ENCODE assay signal across 9 mouse cellular contexts in genomic region chr9:107307886-107308285, GRCm38 (mm10). TPM values are rescaled to one million over a fixed set of nuclear protein-coding genes. Genes with fewer than 3 reads are reported as not detected.
DNase-seq lines count a peak whose midpoint lies in the region; ATAC-seq lines count a peak whose summit lies in the region.
"Had no signal": no experiment of that assay in that cellular context is flagged by ENCODE, and none has a peak within 500 bp of the region (broad histone marks: within the 10 kb centered on the region; RNA-seq: fewer than 3 reads in every experiment).

No protein-coding gene starts in this region.

- H3K9me3 ChIP-seq in kidney, embryonic 16.5 days (ENCODE audit: low read length): no peaks in the 10 kb centered on the region
- no peaks in the 10 kb centered on the region for H3K9me3 ChIP-seq in lung, embryonic 16.5 days (ENCODE audit: control insufficient read depth, low read length)
- H3K9me3 ChIP-seq in midbrain, embryonic 16.5 days (replicated peaks; ENCODE audit: control insufficient read depth, low read length, poor library complexity, severe bottlenecking): no peaks in the 10 kb centered on the region
- H3K9me3 ChIP-seq: neural tube, embryonic 13.5 days had no signal

- no peaks in the 10 kb centered on the region for H3K27me3 ChIP-seq in kidney, embryonic 16.5 days (ENCODE audit: insufficient read depth, low read length)
- H3K27me3 ChIP-seq in lung, embryonic 16.5 days (ENCODE audit: control insufficient read depth, insufficient read depth, low read depth, low read length): no peaks in the 10 kb centered on the region
- H3K27me3 ChIP-seq in midbrain, embryonic 16.5 days (ENCODE audit: control insufficient read depth, insufficient read depth, low read depth, low read length): no peaks in the 10 kb centered on the region
- H3K27me3 ChIP-seq: neural tube, embryonic 13.5 days had no signal

- H3K9ac ChIP-seq in kidney, embryonic 16.5 days (replicated peaks; ENCODE audit: low read length): no peak overlapping the region
- peak overlapping the region; percentile 34; the same call in 1 of the 2 replicates for H3K9ac ChIP-seq in lung, embryonic 16.5 days (ENCODE audit: low read length)
- no peak overlapping the region for H3K9ac ChIP-seq in midbrain, embryonic 16.5 days (ENCODE audit: low read depth, low read length)
- H3K9ac ChIP-seq: neural tube, embryonic 13.5 days had no signal

- peak overlapping the region; percentile 28; the same call in 1 of the 2 replicates for H3K4me2 ChIP-seq in kidney, embryonic 16.5 days (replicated peaks; ENCODE audit: low read depth, low read length)
- peak overlapping the region; percentile 2; the same call in 1 of the 2 replicates for H3K4me2 ChIP-seq in lung, embryonic 16.5 days (ENCODE audit: low read depth, low read length)
- H3K4me2 ChIP-seq in midbrain, embryonic 16.5 days (ENCODE audit: low read length): no peak overlapping the region
- H3K4me2 ChIP-seq: neural tube, embryonic 13.5 days had no signal

- no peak overlapping the region for H3K4me3 ChIP-seq in kidney, embryonic 16.5 days (ENCODE audit: low read length)
- H3K4me3 ChIP-seq in lung, embryonic 16.5 days (ENCODE audit: low read length): no peak overlapping the region
- no peak overlapping the region for H3K4me3 ChIP-seq in midbrain, embryonic 16.5 days (ENCODE audit: low read depth, low read length)
- H3K4me3 ChIP-seq: neural tube, embryonic 13.5 days had no signal

- no peaks in the 10 kb centered on the region for H3K36me3 ChIP-seq in kidney, embryonic 16.5 days (ENCODE audit: insufficient read depth, low read length)
- no peaks in the 10 kb centered on the region for H3K36me3 ChIP-seq in lung, embryonic 16.5 days (ENCODE audit: control insufficient read depth, insufficient read depth, low read length)
- no peaks in the 10 kb centered on the region for H3K36me3 ChIP-seq in midbrain, embryonic 16.5 days (ENCODE audit: control insufficient read depth, insufficient read depth, low read length)
- H3K36me3 ChIP-seq: neural tube, embryonic 13.5 days had no signal

- H3K4me1 ChIP-seq in kidney, embryonic 16.5 days (ENCODE audit: insufficient read depth, low read length): peaks cover 40% of the 10 kb centered on the region
- peaks cover 31% of the 10 kb centered on the region for H3K4me1 ChIP-seq in lung, embryonic 16.5 days (replicated peaks; ENCODE audit: control insufficient read depth, insufficient read depth, low read length)
- no peaks in the 10 kb centered on the region for H3K4me1 ChIP-seq in midbrain, embryonic 16.5 days (ENCODE audit: control insufficient read depth, insufficient read depth, low read length)
- H3K4me1 ChIP-seq: neural tube, embryonic 13.5 days had no signal

- peak overlapping the region; percentile 91 for H3K27ac ChIP-seq in kidney, embryonic 16.5 days (ENCODE audit: low read length)
- peak overlapping the region; percentile 82 for H3K27ac ChIP-seq in lung, embryonic 16.5 days (ENCODE audit: low read length)
- no peak overlapping the region for H3K27ac ChIP-seq in midbrain, embryonic 16.5 days (ENCODE audit: low read length)
- H3K27ac ChIP-seq: neural tube, embryonic 13.5 days had no signal

- WGBS in kidney, embryonic 16.5 days: 10% methylated on average over 12 of the region's 12 CpGs
- 17% methylated on average over 12 of the region's 12 CpGs for WGBS in lung, embryonic 16.5 days
- whole genome bisulfite sequencing in midbrain, embryonic 16.5 days: 77% methylated on average over 11 of the region's 12 CpGs

- peak; percentile 89 for ATAC-seq in kidney, embryonic 16.5 days (ENCODE audit: low FRiP score, low TSS enrichment)
- peak; percentile 81 for ATAC-seq in lung, embryonic 16.5 days (ENCODE audit: low read depth)
- no peak for ATAC-seq in midbrain, embryonic 16.5 days

- DNase-seq in right cerebral cortex, adult 2 months (ENCODE audit: low spot score in 2 of 2): peak; percentile 39 to 53
- no peak for DNase-seq in right cerebral cortex, postnatal 14 days
- peak; percentile 71 for DNase-seq in heart, adult 8-10 months (ENCODE audit: low spot score)
- DNase-seq in urinary bladder, postnatal 36 days (ENCODE audit: low spot score in 2 of 2): peak; percentile 72 to 89
- DNase-seq in right cerebral cortex, postnatal 25 days: no peak

RNA-seq across cellular contexts. Expression of gene Cish, which starts 12.1 kb away (rescaled TPM):
- 100 to 1,000 TPM in 3 of 4 experiments, 10 to 100 TPM in 1; 87.1 to 234 (median 146) TPM for total RNA-seq in heart, adult 8-10 months (2022)
- 19.5 and 19.9 TPM in 2 replicates for polyA plus RNA-seq in kidney, embryonic 16.5 days (2015; fragmentation: Nextera tagmentation; extraction: Ambion mirVana)
- 19.3 and 20.5 TPM in 2 replicates for polyA plus RNA-seq in lung, embryonic 16.5 days (2015; fragmentation: Nextera tagmentation; extraction: Ambion mirVana)
- 8.6 and 9.4 TPM in 2 replicates for polyA plus RNA-seq in midbrain, embryonic 16.5 days (2015; fragmentation: Nextera tagmentation; extraction: Ambion mirVana)

RNA-seq across cellular contexts. Expression of gene Mapkapk3, which starts 18.2 kb away (rescaled TPM):
- 10 to 100 TPM; 27.2 to 38.4 (median 32.0) TPM for total RNA-seq in heart, adult 8-10 months (2022)
- polyA plus RNA-seq in kidney, embryonic 16.5 days (2015; fragmentation: Nextera tagmentation; extraction: Ambion mirVana): 9.4 and 11.3 TPM in 2 replicates
- polyA plus RNA-seq in lung, embryonic 16.5 days (2015; fragmentation: Nextera tagmentation; extraction: Ambion mirVana): 17.8 and 20.6 TPM in 2 replicates
- polyA plus RNA-seq in midbrain, embryonic 16.5 days (2015; fragmentation: Nextera tagmentation; extraction: Ambion mirVana): 1.5 and 1.9 TPM in 2 replicates

RNA-seq across cellular contexts. Expression of gene Hemk1, which starts 30.3 kb away (rescaled TPM):
- 10 to 100 TPM; 17.3 to 24.0 (median 19.9) TPM for total RNA-seq in heart, adult 8-10 months (2022)
- polyA plus RNA-seq in kidney, embryonic 16.5 days (2015; fragmentation: Nextera tagmentation; extraction: Ambion mirVana): 12.6 and 13.2 TPM in 2 replicates
- 11.5 and 12.4 TPM in 2 replicates for polyA plus RNA-seq in lung, embryonic 16.5 days (2015; fragmentation: Nextera tagmentation; extraction: Ambion mirVana)
- polyA plus RNA-seq in midbrain, embryonic 16.5 days (2015; fragmentation: Nextera tagmentation; extraction: Ambion mirVana): 19.2 and 19.7 TPM in 2 replicates

RNA-seq across cellular contexts. Expression of gene 6430571L13Rik, which starts 32.5 kb away (rescaled TPM):
- 10 to 100 TPM in 1 of 4 experiments, 1 to 10 TPM in 3; 5.6 to 10.3 (median 6.4) TPM for total RNA-seq in heart, adult 8-10 months (2022)
- polyA plus RNA-seq in kidney, embryonic 16.5 days (2015; fragmentation: Nextera tagmentation; extraction: Ambion mirVana): 0.82 and 1.2 TPM in 2 replicates
- 0.83 and 0.85 TPM in 2 replicates for polyA plus RNA-seq in lung, embryonic 16.5 days (2015; fragmentation: Nextera tagmentation; extraction: Ambion mirVana)
- polyA plus RNA-seq in midbrain, embryonic 16.5 days (2015; fragmentation: Nextera tagmentation; extraction: Ambion mirVana): 10.2 and 11.2 TPM in 2 replicates

Comparison
In these comparisons a context has a peak if more than half of its experiments do, and no peak if none do; other contexts are left out.
1. DNase-seq: peak in right cerebral cortex, adult 2 months (2 of 2), heart, adult 8-10 months (single experiment) and urinary bladder, postnatal 36 days (2 of 2); none in right cerebral cortex, postnatal 14 days (single experiment) and right cerebral cortex, postnatal 25 days (single experiment).